Mouse (Mus musculus) embryonic fibroblast, embryonic 13.5 days (primary cell): ENCODE measurements around the gene Hoxc4.

Experiments used
- CTCF ChIP-seq: IDR thresholded peaks from 2 replicates; pipeline ENCODE4 v1.5.1; 2011; ENCODE audit warnings: mild to moderate bottlenecking, control low read depth, low read length, moderate library complexity, borderline replicate concordance; ENCODE audit not compliant: insufficient read depth
- POLR2A ChIP-seq: IDR thresholded peaks from 2 replicates; pipeline ENCODE4 v1.6.1; 2011; ENCODE audit warnings: low read depth, mild to moderate bottlenecking, control low read depth, low read length, moderate library complexity

DNA sequence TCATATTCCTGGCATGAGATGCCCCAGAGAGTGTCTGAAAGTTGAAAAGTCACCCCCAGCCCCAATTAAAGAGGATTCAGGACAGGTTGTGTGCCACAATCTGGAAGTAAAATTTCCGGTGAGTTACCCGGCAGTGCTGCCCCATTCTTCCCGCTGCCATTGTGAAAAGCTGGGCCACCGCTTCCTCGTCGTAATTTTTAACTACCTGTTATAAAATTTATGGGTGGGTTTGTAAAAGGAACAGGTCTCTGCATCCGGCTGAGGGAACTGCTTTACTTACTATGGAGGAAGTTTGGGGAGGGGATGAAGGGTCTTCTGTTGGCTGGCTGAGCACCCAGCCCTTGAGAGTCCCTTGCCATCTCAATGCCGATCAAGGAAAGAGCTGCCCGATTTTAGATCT is 22.2 kb upstream of the Hoxc4 start:
- no peak for TF ChIP-seq CTCF
- no peak for TF ChIP-seq POLR2A
